Mouse (Mus musculus): ENCODE measurements at regions not wholly inside any gene's neighbourhood (a gene's known extent, or its start where the extent isn't known, plus 50 kb on each side); places are given as distances from the start of the nearest gene placed in this dataset.

DNA sequence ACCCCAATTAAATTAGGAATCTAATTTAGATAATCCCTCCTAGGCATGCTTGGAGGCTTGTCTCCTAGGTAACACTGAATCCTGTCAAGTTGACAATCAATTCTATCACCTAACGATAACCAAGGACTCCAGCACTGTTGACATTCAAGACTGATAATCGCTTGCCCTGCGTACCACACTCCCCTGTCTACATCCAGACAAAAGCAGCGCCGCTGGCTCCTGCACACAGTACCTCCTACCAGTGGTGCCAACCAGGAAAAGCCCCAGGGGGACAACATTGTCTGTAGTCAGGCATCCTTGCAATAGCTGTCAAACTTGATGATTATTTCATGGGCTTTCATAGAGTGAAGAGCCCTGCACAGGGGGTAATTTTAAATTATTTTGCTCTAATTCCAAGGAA is 253.4 kb upstream of the Prok2 start:
- DNase-seq: no peak

- no peak for DNase-seq
Measured at GRCm38 (mm10) chr6:99978164-99978746, 252.1 kb upstream of the Prok2 start.

DNA sequence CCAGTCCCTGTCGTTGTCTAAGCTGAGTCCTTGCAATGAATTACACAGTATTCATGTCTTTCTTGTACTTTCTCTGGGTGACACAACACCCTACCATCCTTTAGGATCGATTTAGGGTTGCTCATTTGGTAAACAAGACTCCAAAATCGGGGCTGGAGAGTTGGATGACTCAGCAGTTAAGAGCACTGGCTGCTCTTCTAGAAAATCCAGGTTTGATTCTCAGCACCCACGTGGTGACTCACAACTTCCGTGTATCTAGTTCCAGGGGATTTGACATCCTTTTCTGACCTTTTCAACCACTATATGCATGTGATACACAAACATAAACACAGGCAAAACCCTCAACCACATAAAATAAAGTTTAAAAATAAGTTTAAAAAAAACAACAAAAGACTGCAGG is 250.0 kb upstream of the Prok2 start:
- DNase-seq: no peak

- no peak for DNase-seq
Measured at GRCm38 (mm10) chr6:99975486-99975885, 249.3 kb upstream of the Prok2 start.

GRCm38 (mm10) chr6:99974464-99974863 is 248.3 kb upstream of the Prok2 start:
- DNase-seq: peak; percentile 43 to 76

DNA sequence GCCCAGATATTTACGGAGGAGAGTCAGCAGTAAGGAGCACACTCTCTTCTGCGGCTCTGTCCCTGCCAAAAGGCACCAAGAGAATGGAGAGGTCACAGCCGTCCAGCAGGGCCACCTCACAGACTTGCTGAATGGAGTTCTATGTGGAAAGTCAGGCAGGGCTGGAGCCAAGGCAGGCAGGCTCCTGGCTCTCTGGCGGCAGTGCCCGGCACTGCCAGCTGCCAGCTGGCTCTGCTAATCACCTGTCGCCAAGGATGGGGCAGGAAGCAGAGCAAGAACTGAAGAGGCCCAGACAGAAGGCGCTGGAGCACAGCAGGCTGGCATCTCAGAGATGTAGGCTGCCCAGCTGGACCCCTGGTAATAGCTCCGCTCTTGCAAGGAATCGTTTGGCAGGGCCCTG is 245.2 kb upstream of the Prok2 start:
- peak in 1 of 2 experiments; percentile 10 for DNase-seq

DNA sequence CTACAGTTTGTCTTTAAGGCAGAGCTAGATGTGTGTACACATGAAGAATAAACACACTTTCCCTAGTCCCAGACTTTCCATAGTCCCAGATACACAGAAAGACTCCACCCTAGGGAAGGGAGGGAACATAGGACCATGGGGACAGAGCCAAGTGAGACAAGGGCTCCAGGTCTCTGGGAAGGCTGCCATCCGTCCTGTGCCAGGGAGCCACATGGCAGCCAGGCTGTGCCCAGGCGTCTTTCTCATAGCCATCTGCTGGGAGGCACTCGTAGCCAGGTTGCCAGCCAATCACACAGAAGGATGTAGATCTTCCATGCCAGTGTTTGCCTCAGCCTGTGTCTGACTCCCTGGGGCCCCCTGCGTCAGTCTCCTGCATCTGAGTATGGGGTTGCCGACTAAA is 242.7 kb upstream of the Prok2 start:
- DNase-seq: no peak

DNA sequence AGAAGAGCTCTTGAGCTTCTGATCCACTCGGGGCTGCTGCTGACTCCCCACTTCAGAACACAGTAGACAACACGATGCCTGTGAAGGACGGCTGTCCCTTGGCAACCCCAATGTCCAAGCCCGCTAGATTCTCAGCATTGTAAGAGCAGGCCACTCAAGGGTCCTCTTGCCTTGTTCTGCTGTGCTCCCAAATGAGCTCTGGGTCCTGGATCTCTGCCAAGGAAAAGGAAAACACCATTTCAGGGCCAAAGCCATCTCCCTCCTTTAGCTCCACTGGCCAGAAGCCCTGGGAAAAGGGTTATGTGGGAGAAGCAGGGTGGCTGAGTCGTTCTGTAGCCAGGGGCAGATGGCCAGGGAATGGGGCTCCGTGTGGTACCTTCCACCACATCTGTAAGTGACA is 241.3 kb upstream of the Prok2 start:
- DNase-seq: no peak

DNA sequence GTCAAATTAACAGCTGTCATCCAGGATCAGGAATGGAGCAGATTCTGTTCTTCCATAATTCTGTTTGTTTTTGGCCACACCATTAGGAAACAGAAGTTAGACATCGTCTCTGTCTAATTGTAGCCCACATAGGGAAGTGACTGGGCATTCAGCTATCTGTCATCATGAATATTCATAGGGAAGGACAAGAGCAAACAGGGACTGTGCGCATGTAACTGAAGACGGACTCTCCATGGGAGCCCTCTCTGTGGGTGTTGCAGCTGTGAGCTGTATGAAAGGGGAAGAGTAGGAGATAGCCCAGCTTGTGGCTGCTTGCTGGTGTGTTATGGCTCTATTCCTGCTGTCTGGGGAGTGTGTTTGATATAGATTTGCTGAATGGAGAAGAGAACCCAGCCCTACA is 238.3 kb upstream of the Prok2 start:
- no peak for DNase-seq

DNA sequence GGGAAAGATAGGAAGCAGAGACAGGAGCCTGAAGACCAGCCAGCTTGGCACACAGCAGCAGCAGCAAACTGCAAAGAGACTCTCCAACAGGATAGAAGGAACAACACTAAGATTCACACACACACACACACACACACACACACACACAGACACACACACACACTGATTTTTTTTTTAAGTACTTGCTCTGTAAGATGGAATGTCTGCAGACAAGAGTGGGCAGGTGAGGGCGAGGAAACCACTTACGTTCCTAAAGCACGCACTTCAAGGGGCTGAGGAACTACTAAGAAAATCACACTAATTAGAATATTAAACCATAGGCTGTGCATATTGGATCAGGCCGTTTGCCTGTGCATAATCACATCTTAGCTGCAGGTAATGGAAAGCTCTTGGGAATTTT is 237.8 kb upstream of the Prok2 start:
- DNase-seq: no peak

DNA sequence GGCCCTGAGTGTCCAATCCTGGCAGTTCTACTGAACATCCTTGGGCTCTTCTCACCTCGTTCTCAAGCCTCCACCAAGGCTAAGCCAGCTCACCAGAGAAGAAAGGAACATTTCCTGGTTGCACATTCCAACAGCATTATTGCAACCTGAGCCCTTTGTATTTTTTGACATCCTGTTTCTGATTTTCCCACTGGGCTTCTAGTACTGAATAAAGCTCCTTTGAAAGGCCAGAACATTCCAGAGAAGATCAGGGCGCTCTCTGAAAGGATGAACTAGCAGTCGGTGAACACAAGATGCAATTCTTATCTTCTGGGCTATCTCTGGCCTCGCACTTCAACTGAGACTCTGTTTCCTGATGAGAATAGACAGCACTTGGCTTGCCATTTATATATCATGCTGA is 233.2 kb upstream of the Prok2 start:
- no peak for DNase-seq

DNA sequence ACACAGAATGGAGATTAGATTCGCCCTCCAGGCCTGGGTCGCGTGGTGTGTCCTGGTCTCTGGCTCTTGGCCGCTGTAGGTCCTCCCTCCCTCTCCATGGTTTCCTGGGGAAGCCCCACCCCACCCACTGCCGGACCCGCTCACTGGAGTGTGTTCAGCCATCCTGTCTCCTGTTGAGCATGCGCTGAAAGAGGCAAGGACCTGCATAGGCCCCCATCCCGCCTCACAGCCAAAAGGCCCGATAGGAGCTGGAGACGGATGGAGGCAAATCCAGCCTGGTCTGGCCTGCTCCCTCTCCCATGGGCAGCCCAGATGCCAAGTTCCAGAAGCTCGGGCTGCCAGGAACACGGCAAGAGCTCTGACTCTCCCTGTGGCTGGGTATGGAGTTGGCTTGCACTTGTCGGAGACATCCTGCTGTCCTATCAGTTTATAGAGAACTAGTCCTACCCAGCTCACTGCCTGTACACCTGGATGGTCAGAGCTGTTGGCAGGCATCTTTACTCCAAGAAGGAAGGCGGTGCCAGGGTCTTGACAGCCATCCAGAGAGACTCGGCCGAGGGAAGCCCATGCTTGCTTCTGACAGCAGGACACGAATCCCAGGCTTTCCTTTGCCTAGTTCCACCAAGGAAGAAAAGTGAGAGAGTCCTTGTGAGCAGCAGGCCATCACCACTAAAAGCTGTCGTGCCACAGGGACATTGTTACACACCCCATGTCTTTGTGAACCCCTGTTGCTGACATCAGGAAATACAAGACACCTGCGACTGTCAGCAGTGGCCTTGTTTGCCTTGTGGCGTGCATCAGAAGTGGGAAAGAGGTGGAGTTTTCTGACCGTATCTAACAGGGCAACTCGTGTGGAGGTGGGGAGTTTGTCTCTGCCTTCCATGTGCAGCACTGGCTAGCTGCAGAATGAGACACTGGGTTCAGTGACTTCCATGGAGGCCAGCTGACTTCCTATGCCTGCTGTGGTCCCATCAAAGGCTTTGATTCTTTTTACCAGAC is 228.9 kb upstream of the Prok2 start:
- peak; percentile 34 to 71 for DNase-seq

- DNase-seq: no peak
Measured at GRCm38 (mm10) chr6:99953980-99954776, 228.0 kb upstream of the Prok2 start.

- DNase-seq: no peak
Measured at GRCm38 (mm10) chr6:99950811-99951210, 224.6 kb upstream of the Prok2 start.

GRCm38 (mm10) chr6:99946917-99947316 is 220.7 kb upstream of the Prok2 start:
- no peak for DNase-seq

- DNase-seq: no peak
Measured at GRCm38 (mm10) chr6:99946481-99946880, 220.3 kb upstream of the Prok2 start.

GRCm38 (mm10) chr6:99945691-99946090 is 219.5 kb upstream of the Prok2 start:
- DNase-seq: no peak

DNA sequence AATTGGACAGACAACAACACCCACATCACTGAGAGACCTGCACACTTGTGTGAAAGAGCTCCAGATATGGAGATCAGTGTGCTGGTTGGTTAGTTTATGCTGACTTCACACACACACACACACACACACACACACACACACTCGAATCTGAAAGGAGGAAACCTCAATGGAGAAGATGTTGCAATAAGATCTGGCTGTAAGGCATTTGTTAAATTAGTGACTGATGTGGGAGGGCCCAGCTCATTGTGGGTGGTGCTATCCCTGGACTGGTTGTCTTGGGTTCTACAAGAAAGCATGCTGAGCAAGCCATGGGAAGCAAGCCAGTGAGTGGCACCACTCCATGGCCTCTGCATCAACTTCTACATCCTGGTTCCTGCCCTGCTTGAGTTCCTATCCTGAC is 216.8 kb upstream of the Prok2 start:
- DNase-seq: no peak

DNA sequence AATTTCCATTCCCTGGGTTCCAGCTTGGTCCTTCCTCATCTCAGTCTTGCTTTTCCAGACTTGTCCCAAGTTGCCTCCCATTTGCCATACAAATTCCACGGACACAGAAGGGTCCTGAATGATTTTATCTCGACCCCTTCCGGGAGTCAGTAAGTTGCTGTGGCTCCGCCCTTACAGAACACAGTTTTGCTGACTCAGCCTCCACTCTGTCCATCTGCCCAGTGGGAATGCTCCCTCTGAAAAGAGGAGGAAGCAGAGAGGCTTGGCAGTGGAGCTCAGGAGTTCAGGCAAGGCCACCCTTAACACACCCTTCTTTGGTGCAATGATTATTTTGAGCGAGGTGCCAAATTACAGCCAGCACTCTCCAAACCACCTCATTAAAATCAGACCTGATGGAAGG is 213.9 kb upstream of the Prok2 start:
- no peak for DNase-seq

DNA sequence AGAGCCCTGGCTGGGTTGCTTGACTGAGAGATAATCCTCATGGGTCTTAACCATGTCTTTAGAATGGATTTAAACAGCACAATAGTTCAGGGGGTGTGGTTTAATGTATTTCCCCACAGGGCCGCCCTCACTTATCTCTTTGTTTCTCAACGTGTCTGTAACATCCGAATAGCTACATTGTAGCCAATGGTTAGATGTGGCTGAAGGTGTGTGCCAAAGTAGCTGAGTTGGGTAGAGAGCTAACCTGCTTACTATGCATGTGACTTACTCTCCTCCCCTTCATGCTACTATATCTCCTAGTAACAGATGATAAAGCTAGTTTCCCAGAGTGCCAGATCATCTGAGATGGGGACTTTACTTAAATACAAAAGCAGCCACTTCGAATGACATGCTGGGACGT is 213.2 kb upstream of the Prok2 start:
- no peak for DNase-seq

DNA sequence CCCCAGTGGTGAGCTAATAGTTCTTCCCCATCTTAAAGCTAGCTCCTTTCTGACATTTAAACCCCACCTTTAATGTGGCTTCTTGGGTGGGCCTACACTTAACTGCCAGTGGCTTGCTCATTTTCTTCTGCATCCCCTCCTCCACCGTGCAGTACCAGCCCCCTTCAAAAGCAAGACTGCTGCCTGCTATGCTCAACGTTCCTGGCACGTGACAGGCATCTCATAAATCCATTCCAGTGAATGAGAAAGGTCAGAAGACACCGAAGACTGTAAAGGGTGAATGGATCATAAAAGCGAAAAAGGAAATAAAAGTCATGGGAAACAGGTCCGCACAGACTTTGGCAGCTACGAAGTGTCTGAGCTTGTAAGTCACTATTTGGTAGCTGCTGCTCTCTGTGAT is 212.8 kb upstream of the Prok2 start:
- no peak for DNase-seq

- peak in 1 of 2 experiments; percentile 28 for DNase-seq
Measured at GRCm38 (mm10) chr6:99936716-99937115, 210.5 kb upstream of the Prok2 start.

DNA sequence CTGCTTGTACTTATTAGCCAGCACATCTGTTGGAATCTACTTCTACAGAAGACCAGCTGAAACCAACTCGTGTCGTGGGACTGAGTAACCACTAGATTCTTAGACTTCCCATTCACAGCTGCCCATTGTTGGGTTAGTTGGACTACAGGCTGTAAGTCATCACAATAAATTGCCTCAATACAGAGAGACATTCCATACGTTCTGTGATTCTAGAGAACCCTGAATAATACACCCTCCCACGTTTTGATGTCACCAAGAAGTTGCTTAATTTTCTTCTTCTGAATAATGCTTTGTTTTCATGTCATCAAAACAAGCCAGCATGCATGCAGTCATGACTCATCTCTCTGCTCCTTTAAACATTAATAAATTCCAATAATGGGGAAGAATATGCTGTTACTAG is 209.2 kb upstream of the Prok2 start:
- DNase-seq: no peak

GRCm38 (mm10) chr6:99934394-99934793 is 208.2 kb upstream of the Prok2 start:
- DNase-seq: peak; percentile 69 to 74

Measured in kidney, postnatal 25 days (tissue).